Mouse (Mus musculus) neutrophil, adult 5-6 weeks (primary cell): ENCODE results near the gene Angpt4. TPM values are rescaled to one million over a fixed set of nuclear protein-coding genes. Genes with fewer than 3 reads are reported as not detected.

Experiments used
- ATAC-seq: fragments of 151-379, 151-347 bp; 2 replicates; pipeline ENCODE4 v1.8.0; 2017; ENCODE audit warnings: mild to moderate bottlenecking, moderate TSS enrichment; ENCODE audit not compliant: insufficient number of reproducible peaks, poor library complexity, low FRiP score, severe bottlenecking; ENCODE audit errors: extremely low read depth
- total RNA-seq: library from RNA; stranded (forward); fragments of 200-1000 nt; gene quantifications from 2 replicates; pipeline ENCODE4 v1.2.3, GENCODE M21; 2017

Angpt4 gene
- total RNA-seq, 1 experiment from 2014 or later: not detected

DNA sequence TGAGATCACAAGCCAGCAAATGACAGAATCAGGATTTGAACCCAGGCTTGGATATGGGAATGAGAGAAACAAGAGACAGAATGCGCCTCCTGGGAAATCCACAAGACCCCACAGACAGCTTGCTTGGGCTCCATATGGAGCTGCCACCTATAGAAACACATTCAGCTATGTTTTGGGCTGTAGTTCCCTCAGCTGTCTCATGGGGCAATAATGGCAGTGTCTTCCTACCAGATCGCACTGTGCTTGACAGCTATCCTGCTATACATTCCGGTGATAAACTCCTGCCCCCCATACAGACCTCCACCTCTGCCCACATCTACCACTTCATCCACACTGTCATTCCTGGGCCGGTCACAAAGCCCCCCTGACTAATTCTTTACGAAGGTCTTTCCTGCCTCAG, 64.3 kb downstream of the Angpt4 start:
- no peak for ATAC-seq

DNA sequence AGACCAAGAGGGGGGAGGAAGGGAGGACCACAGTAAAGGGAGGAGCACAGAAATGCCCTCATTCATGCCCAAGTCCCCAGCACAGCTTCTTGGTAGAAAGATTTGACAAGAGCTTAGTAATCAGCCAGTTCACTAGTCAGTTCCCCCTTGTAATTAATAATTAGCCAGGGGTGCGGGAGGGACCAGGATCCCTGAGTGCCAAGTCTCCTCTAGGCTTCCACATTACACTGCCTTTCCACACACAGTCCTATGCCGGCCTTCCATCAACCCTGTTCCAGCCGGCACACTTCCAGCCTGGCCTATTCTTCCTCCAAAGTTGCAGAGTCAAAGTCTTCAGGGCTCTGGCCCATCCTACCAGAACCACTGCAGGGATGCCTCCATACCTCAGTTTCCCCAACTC, 65.1 kb downstream of the Angpt4 start:
- no peak for ATAC-seq

DNA sequence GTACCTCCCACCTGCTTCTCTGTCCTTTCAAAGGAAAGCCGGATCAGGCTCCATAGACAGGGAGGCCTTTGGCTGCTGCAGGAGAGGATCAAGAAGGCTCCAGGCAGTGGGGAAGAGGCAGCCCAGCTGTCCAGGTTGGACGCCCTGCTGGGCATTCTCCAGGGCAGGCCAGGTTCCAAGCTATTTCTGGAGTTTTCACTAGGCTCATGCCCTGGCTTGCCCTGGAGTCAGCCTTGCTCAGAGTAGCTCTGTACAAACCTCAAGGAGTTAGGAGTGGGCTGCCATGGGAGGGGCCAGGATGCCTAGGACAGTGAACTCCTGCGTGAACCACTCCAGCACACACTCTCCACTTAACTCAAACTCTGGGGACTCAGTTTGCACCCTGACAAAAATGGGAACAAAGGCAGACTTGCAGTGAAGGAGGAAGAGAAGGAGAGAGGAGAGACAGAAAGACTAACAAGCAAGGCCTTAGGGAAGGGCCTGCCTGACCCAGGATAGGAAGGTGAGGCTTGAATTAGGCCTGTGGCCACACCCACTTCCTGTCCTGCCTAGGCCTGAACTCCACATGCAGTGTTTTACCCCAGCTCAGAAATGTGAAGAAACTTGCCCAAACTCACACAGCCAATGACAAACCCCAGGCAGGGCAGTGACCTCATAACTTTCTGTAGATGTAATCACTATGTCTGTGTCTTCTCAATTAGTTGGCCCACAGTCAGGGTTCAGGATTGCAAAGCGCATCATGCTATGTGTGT, 66.9 kb downstream of the Angpt4 start:
- peak; percentile 11; the same call in 1 of the 2 replicates for ATAC-seq

DNA sequence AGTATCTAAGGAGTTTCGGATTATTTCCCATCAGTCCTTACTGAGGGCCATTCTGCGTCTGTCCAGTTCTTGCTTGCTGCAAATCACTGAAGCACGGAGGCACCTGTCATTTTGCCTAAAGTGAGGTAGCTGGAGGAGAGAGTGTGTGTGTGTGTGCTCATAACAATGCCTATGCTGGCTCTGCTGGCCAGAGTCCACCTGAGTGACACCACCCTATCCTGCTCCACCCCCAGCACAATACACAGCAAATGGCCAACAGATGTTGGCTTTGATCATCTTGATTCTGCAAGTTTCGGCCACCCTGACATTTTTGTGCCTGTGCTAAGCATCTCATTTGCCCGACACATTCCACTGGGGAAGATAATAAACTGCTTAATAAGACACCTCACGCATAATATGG, 67.5 kb downstream of the Angpt4 start:
- ATAC-seq: no peak

DNA sequence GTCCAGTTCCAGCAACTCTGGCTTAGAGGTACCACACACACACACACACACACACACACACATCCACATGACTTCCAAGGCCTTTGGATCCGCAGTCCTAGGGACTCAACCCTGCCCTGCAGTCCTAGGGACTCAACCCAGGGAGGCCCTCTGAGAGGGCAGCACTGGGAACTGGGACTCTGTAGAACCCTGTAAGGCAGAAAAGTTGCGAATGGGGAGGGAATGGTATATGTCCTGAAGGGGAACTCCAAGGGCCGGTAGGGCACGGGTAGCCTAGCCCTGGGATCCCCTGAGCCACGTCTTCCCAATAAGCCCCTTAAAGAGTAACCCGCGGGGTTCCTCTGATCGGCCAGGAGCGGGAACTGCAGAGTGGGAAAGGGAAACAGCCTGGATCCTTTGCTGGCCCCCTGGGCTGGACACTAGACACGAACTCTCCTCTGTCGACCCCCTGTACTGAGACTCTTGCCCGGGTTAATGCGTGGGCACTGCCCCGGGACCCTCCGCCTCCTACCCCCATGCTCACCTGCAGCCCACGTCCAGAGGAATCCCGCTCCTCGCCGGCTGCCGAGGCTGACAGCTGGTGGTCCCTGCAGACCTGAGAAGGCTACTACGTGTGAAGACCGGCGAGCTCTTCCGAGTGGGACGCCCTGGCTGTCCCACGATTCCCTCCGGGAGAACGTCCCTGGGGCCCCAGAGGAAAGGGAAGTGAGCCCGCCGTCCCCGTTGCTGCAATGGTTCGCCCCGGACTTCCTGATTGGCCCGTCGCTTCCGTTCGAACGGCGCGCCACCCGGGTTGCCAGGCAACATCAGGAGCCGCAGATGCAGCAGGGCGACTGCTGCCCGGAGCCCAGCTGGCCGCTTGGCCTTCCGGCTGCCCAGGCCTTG, 68.7 kb downstream of the Angpt4 start, which contains the start of gene Fam110a:
Fam110a (minus strand) TSS at position 750 of the 885 bp plus-strand sequence.
- ATAC-seq: peak; percentile 85

DNA sequence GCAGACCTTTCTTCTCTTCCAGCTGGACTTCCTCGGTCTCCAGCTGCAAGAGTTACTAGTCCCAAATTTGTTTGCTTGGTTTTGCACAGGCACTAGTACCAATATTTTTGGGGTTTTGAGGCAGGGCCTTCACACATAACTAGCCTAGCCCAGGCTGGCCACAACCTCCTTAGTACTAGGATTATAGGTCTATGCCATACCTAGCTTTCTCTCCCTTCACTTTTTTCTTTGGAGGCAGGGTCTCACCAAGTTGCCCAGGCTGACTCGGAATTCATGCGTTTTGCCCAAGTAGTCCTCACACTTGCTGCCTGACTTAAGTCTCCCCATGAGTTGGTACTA, 69.3 kb downstream of the Angpt4 start:
- no peak for ATAC-seq

DNA sequence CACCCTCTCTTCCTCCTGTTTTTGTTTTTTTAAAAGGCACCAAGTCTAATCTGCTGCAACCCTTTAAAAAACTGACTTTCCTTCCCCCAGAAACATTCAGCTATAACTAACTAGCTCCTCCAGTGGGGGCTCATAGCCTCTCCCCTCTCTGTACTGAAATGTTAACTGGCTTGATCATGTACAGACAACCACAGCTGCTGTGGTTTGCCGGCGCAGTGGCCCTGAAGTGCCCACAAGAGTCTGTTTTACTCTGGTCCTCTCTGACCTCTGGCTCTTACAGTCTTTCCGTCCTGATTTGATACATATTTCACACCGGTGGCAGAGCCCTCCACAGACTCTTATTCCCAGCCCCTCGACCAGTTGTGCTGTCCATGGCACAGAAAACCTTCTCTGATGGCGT, 70.3 kb downstream of the Angpt4 start:
- ATAC-seq: no peak

DNA sequence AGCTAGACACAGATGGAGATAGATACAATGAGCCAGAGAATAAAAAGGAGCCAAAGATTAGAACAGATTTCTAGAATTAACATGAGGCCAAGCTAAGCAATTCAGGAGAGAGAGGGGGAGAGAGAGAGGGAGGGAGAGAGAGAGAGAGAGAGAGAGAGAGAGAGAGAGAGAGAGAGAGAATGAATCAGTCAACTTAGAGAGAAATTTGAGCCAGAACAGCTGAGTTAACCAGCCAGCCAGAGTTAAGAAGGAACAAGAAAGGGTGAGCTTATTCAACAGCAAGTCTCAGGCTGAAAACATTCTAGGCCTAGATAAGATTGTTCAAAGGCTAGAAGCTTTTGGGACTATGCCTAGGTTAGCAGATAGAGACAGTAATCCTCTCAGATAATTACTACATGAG, 71.5 kb downstream of the Angpt4 start:
- no peak for ATAC-seq

DNA sequence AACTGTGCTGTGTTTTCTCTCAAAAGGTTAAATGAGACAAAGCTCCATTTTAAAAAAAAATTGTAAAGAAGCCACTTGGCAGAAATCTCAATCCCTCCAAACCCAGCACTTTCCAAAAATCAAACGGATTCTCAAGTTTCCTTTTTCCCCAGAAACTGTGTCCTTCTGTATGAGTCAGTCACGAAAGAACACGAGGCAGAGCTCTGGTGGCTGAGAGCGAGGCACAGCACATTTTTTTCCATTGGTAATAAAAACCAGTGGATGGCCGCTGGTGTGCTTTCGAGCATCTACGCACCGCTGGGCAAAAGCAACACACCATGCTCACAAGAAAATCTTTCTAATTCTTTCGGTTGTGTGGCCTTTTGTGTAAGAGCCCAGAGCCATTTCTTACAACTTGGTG, 73.0 kb downstream of the Angpt4 start:
- ATAC-seq: no peak

DNA sequence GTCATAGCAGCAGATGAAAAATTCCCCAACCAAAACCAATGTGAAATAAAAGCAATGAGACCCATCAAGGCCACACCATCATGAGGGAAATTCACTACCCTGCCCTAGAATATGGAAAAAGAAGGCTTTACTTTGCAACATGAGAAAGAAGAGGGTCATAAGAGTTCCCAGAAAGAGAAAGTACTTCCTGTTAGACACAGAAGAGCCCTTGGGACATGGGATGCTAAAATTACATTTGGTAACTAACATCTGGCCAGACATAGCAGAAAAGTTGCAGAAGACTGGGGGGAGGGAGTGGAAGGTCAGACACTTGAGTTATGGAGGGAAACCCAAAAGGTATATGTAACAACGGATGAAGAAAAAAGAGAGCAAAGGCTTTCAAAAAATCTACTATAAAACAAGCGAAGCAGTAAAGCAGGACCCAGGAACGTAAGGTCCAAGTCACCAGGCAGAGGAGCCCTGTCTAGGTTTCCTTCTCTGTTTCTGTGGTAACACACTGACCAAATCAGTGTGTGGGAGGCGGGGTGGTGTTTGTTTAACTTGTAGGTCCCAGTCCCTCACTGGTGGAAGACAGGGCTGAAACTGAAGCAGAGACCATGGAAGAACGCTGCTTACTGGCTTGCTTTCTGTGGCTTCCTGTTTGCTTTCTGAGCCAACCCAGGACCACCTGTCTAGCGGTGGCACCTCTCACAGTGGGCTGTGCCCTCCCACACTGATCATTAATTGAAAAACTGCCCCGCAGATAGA, 74.6 kb downstream of the Angpt4 start:
- ATAC-seq: 0 out of 2 replicates have a peak, but pooled peaks have one; percentile 30

DNA sequence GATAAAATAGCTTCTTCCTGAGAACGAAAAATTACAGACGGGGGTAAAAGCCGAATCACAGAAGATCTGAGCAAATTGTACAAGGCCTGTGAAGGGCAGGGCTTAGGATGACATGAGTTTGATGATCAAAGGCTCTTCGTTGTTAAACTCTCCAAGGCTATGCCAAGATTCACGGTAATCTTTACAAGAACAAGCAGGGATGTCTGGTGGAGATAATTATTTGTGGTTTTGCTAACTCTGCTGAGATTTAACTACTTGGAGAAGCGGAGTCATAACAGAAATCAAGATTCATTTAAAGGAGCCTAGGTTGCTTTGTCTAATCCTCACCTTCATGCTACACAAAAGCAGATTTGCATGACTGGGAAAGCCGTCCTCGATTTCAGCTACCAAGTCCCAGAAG, 75.9 kb downstream of the Angpt4 start:
- no peak for ATAC-seq

DNA sequence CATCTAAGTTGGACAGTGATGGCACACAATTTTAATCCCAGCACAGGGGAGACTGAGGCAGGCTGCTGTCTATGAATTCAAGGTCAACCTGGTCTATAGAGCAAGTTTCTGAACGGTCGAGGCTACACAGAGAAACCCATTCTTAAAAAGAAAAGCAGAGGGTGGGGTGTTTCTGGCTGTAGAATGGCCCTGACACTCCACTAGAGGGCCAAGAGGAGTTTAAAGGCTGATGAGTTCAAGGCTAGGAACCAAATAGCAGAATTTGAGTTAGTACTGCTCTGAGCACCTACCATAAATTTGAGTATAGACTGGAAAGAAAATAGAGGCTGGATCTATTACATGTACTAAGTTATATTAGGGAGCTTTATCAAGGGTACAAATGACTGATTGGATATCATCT, 78.0 kb downstream of the Angpt4 start:
- no peak for ATAC-seq

DNA sequence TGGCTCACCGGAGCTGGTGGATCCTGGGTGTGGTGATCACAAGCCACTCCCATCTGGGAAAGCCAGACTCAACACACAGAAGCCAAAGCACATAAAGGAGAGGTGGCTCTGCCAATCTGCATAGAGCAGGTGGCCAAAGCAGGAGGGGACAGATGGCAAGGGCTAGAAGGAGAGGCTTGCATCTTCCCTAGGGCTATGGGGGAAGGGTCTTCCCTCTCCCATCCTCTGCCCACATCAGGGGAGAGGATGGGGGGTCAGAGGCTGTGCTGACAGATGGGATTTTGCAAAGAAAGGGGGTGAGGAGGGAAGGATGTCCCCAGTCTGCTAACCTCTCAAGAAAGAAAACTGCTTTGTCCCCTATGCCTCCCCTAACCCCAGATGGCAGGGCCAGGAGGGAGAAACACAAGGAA, 80.0 kb downstream of the Angpt4 start:
- ATAC-seq: no peak

DNA sequence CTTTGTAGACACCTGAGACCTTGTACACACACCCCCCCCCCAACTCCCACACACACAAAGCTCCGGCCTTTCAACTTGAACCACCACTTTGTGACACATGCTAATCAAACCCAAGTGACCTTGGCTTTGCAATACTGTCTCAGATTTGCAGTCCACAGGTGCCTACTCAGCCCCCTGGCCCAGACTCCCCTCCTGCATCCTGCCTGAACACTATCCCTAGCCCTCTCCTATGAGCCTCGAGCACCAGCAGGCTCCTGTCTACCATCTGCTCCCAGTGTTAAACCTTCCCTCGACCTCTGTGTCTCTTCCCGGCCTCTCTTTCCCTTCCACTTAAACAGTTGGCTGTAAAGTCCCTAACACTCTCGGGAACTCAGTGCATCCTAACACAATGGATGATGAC, 80.4 kb downstream of the Angpt4 start:
- ATAC-seq: no peak

DNA sequence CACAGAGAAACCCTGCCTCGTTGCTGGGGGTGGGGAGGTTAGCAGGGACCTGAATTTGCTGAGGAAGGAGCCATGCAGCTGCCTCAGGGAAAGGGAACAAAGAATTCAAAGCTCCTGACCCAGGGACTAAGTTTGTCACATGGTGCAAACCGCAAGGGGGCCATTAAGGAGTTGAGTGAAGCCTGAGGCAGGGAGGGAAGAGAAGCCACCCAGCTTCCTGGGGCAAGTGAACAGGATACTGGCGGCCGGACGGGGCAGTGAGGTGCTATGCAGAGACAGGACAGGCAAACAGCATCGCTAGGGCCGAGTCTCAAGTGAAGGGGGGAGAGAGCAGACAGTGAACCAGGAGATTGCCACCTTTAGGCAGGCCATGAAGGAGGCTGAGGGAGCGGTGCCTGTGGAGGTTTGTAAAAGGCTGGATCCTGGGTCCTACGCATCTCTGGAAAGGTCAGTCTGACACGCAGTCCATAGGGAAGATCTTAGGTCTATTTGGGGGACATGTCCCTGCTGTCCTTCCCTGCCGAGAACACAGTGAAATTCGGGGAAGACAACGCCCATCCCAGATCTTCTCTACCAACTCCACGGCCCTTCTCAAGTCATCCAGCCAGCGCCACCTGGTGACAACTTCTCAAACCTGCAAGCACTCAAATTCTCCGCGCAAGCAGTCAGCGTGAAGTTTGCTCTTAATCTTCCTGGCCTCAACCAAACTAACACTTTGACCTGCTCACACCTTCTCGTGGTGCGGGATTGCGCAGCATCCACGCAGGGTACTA, 83.5 kb downstream of the Angpt4 start:
- peak; percentile 64 for ATAC-seq
